ENCODE assay signal across 12 mouse cellular contexts in the genomic region with DNA sequence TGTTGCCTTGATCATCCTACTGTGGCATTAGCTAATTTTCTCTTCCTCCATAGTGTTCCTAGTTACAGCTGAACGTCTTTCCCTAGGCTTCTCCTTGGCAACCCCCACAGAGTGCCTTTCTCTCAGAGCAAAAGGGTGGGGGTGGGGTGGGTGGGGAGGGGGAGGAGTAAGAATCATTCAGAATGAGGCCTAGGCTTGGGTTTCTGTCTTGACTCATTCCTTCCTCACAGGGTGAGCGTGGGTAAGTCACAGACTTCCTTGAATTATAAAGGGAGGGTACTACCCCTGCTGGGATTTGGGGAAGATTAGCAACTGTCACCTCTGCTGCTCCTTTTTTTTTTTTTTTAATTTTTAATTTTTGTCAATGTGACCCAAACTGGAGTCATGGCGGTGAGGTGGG.
"Had no signal": no experiment of that assay in that cellular context is flagged by ENCODE, and none has a peak within 500 bp of the region (broad histone marks: within the 10 kb centered on the region; RNA-seq: fewer than 3 reads in every experiment).

No protein-coding gene starts in this region.

- DNase-seq: retina, postnatal 1 day; right cerebral cortex, adult 18-20 months; right cerebral cortex, postnatal 14 days; right cerebral cortex, postnatal 25 days; right cerebral cortex, postnatal 4 days; spleen, adult 18-20 months; thymus, adult 18-20 months; thymus, adult 2 months; thymus, postnatal 14 days; thymus, postnatal 25 days; thymus, postnatal 36 days; thymus, postnatal 4 days had no signal
